Mouse (Mus musculus) heart, postnatal 0 days (tissue): ENCODE measurements around the gene Tmsb15b2. TPM values are rescaled to one million over a fixed set of nuclear protein-coding genes. Genes with fewer than 3 reads are reported as not detected.
"Not testable (repeated sequence)": the region's sequence is repeated elsewhere in the genome, so short reads cannot be mapped to it uniquely, and the experiment has no call there.

Source experiments
- ATAC-seq: fragments of 200-750 bp; cut with Nextera tagmentation; 2 replicates; pipeline ENCODE4 v1.8.0; 2017; ENCODE audit warnings: low read depth, moderate number of reproducible peaks, moderate library complexity; ENCODE audit not compliant: insufficient read depth
- DNase-seq: peaks from one replicate; pipeline ENCODE4 v3.0.0-alpha.2; 2016; ENCODE audit warnings: low spot score
- H3K27ac ChIP-seq: fragments of 300-500 bp; sonication (generic); 2 replicates; pipeline ENCODE4 v1.5.1; 2014; ENCODE audit warnings: low read depth, mild to moderate bottlenecking
- H3K27me3 ChIP-seq: fragments of 300-500 bp; sonication (generic); 2 replicates; pipeline ENCODE4 v1.6.1; 2014; ENCODE audit warnings: low read length, mixed read lengths; ENCODE audit not compliant: control insufficient read depth, insufficient read depth
- H3K36me3 ChIP-seq: fragments of 300-500 bp; sonication (generic); replicated peaks from 2 replicates; pipeline ENCODE4 v1.6.1; 2014; ENCODE audit warnings: low read length, mixed read lengths; ENCODE audit not compliant: control insufficient read depth, insufficient read depth
- H3K4me1 ChIP-seq: fragments of 300-500 bp; sonication (generic); 2 replicates; pipeline ENCODE4 v1.6.1; 2014; ENCODE audit warnings: antibody characterized with exemption; ENCODE audit not compliant: control insufficient read depth, insufficient read depth
- H3K4me2 ChIP-seq: fragments of 300-500 bp; sonication (generic); 2 replicates; pipeline ENCODE4 v1.6.1; 2014; ENCODE audit warnings: low read depth, mild to moderate bottlenecking, low read length, moderate library complexity
- H3K4me3 ChIP-seq: fragments of 300-500 bp; sonication (generic); 2 replicates; pipeline ENCODE4 v1.5.1; 2014; ENCODE audit warnings: low read depth, low read length
- H3K9ac ChIP-seq: fragments of 300-500 bp; sonication (generic); replicated peaks from 2 replicates; pipeline ENCODE4 v1.6.1; 2014; ENCODE audit warnings: low read depth, low read length, mixed read lengths
- H3K9me3 ChIP-seq: fragments of 300-500 bp; sonication (generic); replicated peaks from 2 replicates; pipeline ENCODE4 v1.6.1; 2016; ENCODE audit warnings: low read length; ENCODE audit not compliant: control insufficient read depth
- CTCF ChIP-seq: IDR thresholded peaks from 2 replicates; pipeline ENCODE4 v1.5.1; 2016; ENCODE audit warnings: antibody characterized with exemption, control low read depth, low read depth
- EP300 ChIP-seq: IDR thresholded peaks from 2 replicates; pipeline ENCODE4 v1.6.1; 2016; ENCODE audit warnings: antibody characterized with exemption, low read depth
- WGBS: fragments of 180-500 bp; shearing (Covaris S2); extraction: QIAGEN DNeasy Blood & Tissue Kit; methylation state at CpG from one replicate; pipeline ENCODE4 v1.1.7; 2014; 5-methylcytosine and 5-hydroxymethylcytosine counted together
- polyA plus RNA-seq: library from polyadenylated mRNA; unstranded; fragments of >200 nt; fragmentation: Nextera tagmentation; extraction: Ambion mirVana; gene quantifications from 2 replicates; pipeline ENCODE4 v1.2.1, GENCODE M21; 2015
- total RNA-seq: library from RNA; depleted of rRNA; stranded (reverse); fragments of >200 nt; gene quantifications from 2 replicates; pipeline ENCODE4 v1.2.3, GENCODE M21; 2014; ENCODE audit warnings: low replicate concordance; rRNA removed

Tmsb15b2 gene
- total RNA-seq (not detected in 2 replicates), polyA plus RNA-seq (13.8 and 16.1 TPM in 2 replicates)

GRCm38 (mm10) chrX:136975397-136975796 is at the start of gene Tmsb15b2:
Gene Tmsb15b2 (minus strand): TSS chrX:136975497.
- WGBS, result 73% methylated on average over 6 of the region's 6 CpGs
- not testable (repeated sequence) for H3K27me3 ChIP-seq, H3K9me3 ChIP-seq

GRCm38 (mm10) chrX:137019310-137019709 is 44.0 kb upstream of the Tmsb15b2 start:
- Histone ChIP-seq H3K4me1 (no peaks in the 10 kb centered on the region), H3K27ac (no peak overlapping the region), H3K36me3 (0 out of 2 replicates have a peak, but pooled peaks cover 2% of the 10 kb centered on the region), H3K4me2 (no peak overlapping the region), H3K27me3 (no peaks in the 10 kb centered on the region), H3K9ac (no peak overlapping the region), H3K9me3 (no peaks in the 10 kb centered on the region), H3K4me3 (no peak overlapping the region)
- TF ChIP-seq EP300 (no peak), CTCF (peak; percentile 61)
- DNase-seq, result peak; percentile 9
- WGBS, result 6% methylated on average over 1 of the region's 1 CpGs
- peak; percentile 33; the same call in 1 of the 2 replicates for ATAC-seq

More at GRCm38 (mm10) chrX:136975397-136975796, at the start of gene Tmsb15b2:
- not testable (repeated sequence) for H3K4me1 ChIP-seq, H3K9ac ChIP-seq, H3K36me3 ChIP-seq, ATAC-seq, H3K27ac ChIP-seq, DNase-seq
- Histone ChIP-seq H3K4me2 (peak within 1 kb of the TSS; percentile 57), H3K4me3 (peak within 1 kb of the TSS; percentile 34; the same call in 1 of the 2 replicates)

- no peak overlapping the region for H3K4me2 ChIP-seq
- 68% methylated on average over 1 of the region's 1 CpGs for WGBS
- ATAC-seq, result no peak
- TF ChIP-seq CTCF (no peak), EP300 (no peak)
- no peaks in the 10 kb centered on the region for H3K4me1 ChIP-seq
- H3K36me3 ChIP-seq, result peaks cover 13% of the 10 kb centered on the region; the same call in 1 of the 2 replicates
- H3K27me3 ChIP-seq, result no peaks in the 10 kb centered on the region
- no peak overlapping the region for H3K4me3 ChIP-seq
- DNase-seq, result no peak
- no peak overlapping the region for H3K9ac ChIP-seq
- H3K9me3 ChIP-seq, result no peaks in the 10 kb centered on the region
- no peak overlapping the region for H3K27ac ChIP-seq
These were observed 42.4 kb upstream of the Tmsb15b2 start for GRCm38 (mm10) chrX:137017668-137018067.

GRCm38 (mm10) chrX:137015099-137015709 is 39.9 kb upstream of the Tmsb15b2 start:
- Histone ChIP-seq H3K9me3 (no peaks in the 10 kb centered on the region), H3K4me3 (no peak overlapping the region), H3K36me3 (peaks cover 13% of the 10 kb centered on the region; the same call in 1 of the 2 replicates), H3K9ac (no peak overlapping the region), H3K4me1 (no peaks in the 10 kb centered on the region), H3K4me2 (no peak overlapping the region), H3K27me3 (no peaks in the 10 kb centered on the region), H3K27ac (no peak overlapping the region)
- TF ChIP-seq CTCF (peak; percentile 55), EP300 (no peak)
- WGBS, result 44% methylated on average over 6 of the region's 6 CpGs
- ATAC-seq (no peak), DNase-seq (peak; percentile 41)

GRCm38 (mm10) chrX:136996256-136996655 is 21.0 kb upstream of the Tmsb15b2 start:
- no peak overlapping the region for H3K9ac ChIP-seq
- no peaks in the 10 kb centered on the region for H3K36me3 ChIP-seq
- DNase-seq, result no peak
- ATAC-seq, result no peak
- H3K4me2 ChIP-seq, result no peak overlapping the region
- no peak overlapping the region for H3K27ac ChIP-seq
- H3K27me3 ChIP-seq, result peaks cover 3% of the 10 kb centered on the region; the same call in 1 of the 2 replicates
- H3K4me1 ChIP-seq, result no peaks in the 10 kb centered on the region
- no peak overlapping the region for H3K4me3 ChIP-seq
- no peaks in the 10 kb centered on the region for H3K9me3 ChIP-seq
- TF ChIP-seq CTCF (no peak), EP300 (no peak)
- WGBS, result 69% methylated on average over 2 of the region's 2 CpGs
